Mouse (Mus musculus) MEL (cell line): ENCODE measurements around the gene Gstt2.

ENCODE experiments used
- CTCF ChIP-seq, 3 experiments: IDR thresholded peaks in 2 of 3; conservative IDR thresholded peaks in 1 of 3; 2 replicates each; pipeline ENCODE4 v1.5.1; 2011 to 2012; ENCODE audit warnings: low read length in 3 of 3, low read depth in 2 of 3, mild to moderate bottlenecking in 2 of 3, improper control_type of control experiment in 1 of 3, inconsistent platforms in 1 of 3, mixed read lengths in 1 of 3, moderate library complexity in 1 of 3; ENCODE audit not compliant: control insufficient read depth in 1 of 3, insufficient read depth in 1 of 3, poor library complexity in 1 of 3, severe bottlenecking in 1 of 3
- E2F4 ChIP-seq: IDR thresholded peaks from 2 replicates; pipeline ENCODE4 v1.6.1; 2011; ENCODE audit warnings: low read depth, low read length, improper control_type of control experiment, borderline replicate concordance
- EP300 ChIP-seq, 2 experiments: IDR thresholded peaks; 2 replicates each; pipeline ENCODE4 v1.6.1; 2011; ENCODE audit warnings: improper control_type of control experiment in 2 of 2, low read length in 2 of 2, low read depth in 1 of 2, mild to moderate bottlenecking in 1 of 2
- GATA1 ChIP-seq: IDR thresholded peaks from 2 replicates; pipeline ENCODE4 v1.6.1; 2011; ENCODE audit warnings: low read depth, low read length, improper control_type of control experiment
- KAT2A ChIP-seq: conservative IDR thresholded peaks from 2 replicates; pipeline ENCODE4 v1.6.1; 2012; ENCODE audit warnings: low read depth, low read length, improper control_type of control experiment, inconsistent platforms
- MAX ChIP-seq: IDR thresholded peaks from 2 replicates; pipeline ENCODE4 v1.6.1; 2011; ENCODE audit warnings: low read length, improper control_type of control experiment
- MYB ChIP-seq: IDR thresholded peaks from 2 replicates; pipeline ENCODE4 v1.6.1; 2011; ENCODE audit warnings: mild to moderate bottlenecking, low read depth, low read length, improper control_type of control experiment
- SMC3 ChIP-seq: IDR thresholded peaks from 2 replicates; pipeline ENCODE4 v1.6.1; 2011; ENCODE audit warnings: low read depth, low read length, improper control_type of control experiment
- TCF12 ChIP-seq: IDR thresholded peaks from 2 replicates; pipeline ENCODE4 v1.6.1; 2014; ENCODE audit warnings: low read depth, mild to moderate bottlenecking, inconsistent platforms, low read length, improper control_type of control experiment, moderate library complexity
- ZNF384 ChIP-seq: IDR thresholded peaks from 2 replicates; pipeline ENCODE4 v1.6.1; 2012; ENCODE audit warnings: low read depth, mild to moderate bottlenecking, inconsistent platforms, low read length, improper control_type of control experiment

DNA sequence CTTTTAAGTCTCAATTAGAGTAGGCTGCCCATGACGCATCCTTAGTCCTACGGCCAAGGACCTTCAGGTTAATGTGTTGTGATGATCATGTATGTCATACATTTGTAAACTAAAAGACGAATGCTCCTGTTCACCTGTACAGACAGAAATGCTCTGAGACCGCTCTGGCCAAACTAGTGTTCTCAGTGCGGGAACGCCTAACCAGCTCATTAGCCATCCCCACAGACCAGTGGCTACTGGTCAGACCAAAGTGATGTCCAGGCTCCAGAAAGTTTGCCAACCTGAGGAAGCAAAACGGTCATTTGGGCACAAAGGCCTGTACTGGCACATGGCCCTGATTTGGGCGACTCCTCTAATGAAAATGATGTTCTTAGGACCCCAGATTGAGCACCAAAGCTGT is 47.5 kb upstream of the Gstt2 start:
- no peak for TF ChIP-seq ZNF384
- TF ChIP-seq EP300 (IDR thresholded peaks at IDR 0.05; ENCODE audit: low read depth in 1 of 2, low read length in 2 of 2) = no peak
- no peak for TF ChIP-seq TCF12
- TF ChIP-seq MAX = no peak
- no peak for TF ChIP-seq E2F4
- TF ChIP-seq SMC3 = no peak
- no peak for TF ChIP-seq CTCF (IDR thresholded peaks at IDR 0.05 in 2 of 3, conservative IDR thresholded peaks at IDR 0.05 in 1 of 3; ENCODE audit: control insufficient read depth in 1 of 3, insufficient read depth in 1 of 3, low read depth in 2 of 3, low read length in 3 of 3, poor library complexity in 1 of 3, severe bottlenecking in 1 of 3)
- TF ChIP-seq GATA1 = no peak
- TF ChIP-seq KAT2A = no peak
- TF ChIP-seq MYB = no peak
